Mouse (Mus musculus) gastrocnemius, adult 2 months (tissue): ENCODE data around the gene Sprr2e. TPM values are rescaled to one million over a fixed set of nuclear protein-coding genes. Genes with fewer than 3 reads are reported as not detected.

Source experiments
- DNase-seq: peaks from one replicate; pipeline ENCODE4 v3.0.0; 2022
- H3K27ac ChIP-seq: fragments of 200-600 bp; 2 replicates; pipeline ENCODE4 v1.8.1; 2022; ENCODE audit warnings: mild to moderate bottlenecking
- H3K4me3 ChIP-seq: fragments of 200-600 bp; 2 replicates; pipeline ENCODE4 v1.8.1; 2022; ENCODE audit warnings: mild to moderate bottlenecking, moderate library complexity
- CTCF ChIP-seq: fragments of 200-600 bp; IDR thresholded peaks from 2 replicates; pipeline ENCODE4 v1.8.1; 2022; ENCODE audit warnings: antibody characterized with exemption, mild to moderate bottlenecking, moderate library complexity
- intact Hi-C: fragments of 180-260 bp; cut with DNase I; formaldehyde crosslinking; loops from one replicate; pipeline ENCODE4 v1.15.1; 2025
- long read RNA-seq, 2 experiments: library from polyadenylated mRNA; stranded (forward); transcript quantifications; one replicate each; pipeline ENCODE4 v2.0.0; 2021
- total RNA-seq, 2 experiments: library from RNA; stranded (reverse); gene quantifications; 2 replicates each; pipeline ENCODE4 v1.2.3; 2021

Gene Sprr2e
- not detected for total RNA-seq
- long read RNA-seq, experiment 1 = 0 reads
- long read RNA-seq, experiment 2 = 0 reads

DNA sequence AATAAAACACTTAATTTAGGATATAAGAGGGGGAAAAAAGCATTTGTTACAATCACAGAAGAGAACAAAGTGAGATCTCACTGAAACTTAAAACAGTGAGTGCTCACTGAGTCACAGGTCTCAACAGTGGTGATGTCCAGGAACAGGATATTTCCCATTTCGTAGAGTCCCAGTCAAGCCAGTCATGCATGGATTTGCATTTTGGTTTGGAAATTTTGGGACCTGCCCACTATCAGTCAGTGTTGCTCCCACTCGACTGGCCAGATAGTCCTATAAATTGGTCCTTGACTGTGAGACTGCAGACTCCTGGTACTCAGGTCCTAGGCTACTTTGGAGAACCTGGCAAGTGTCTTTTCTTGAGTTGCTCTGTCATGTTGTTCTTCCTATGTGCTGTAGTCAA lies at the start of gene Sprr2e:
Gene Sprr2e (plus strand): TSS at position 301 of the 400 bp plus-strand sequence.
- Histone ChIP-seq H3K27ac (no peak within 1 kb of the TSS), H3K4me3 (no peak within 1 kb of the TSS)
- TF ChIP-seq CTCF = no peak
- no peak for DNase-seq
- intact Hi-C loops = no loop called here

DNA sequence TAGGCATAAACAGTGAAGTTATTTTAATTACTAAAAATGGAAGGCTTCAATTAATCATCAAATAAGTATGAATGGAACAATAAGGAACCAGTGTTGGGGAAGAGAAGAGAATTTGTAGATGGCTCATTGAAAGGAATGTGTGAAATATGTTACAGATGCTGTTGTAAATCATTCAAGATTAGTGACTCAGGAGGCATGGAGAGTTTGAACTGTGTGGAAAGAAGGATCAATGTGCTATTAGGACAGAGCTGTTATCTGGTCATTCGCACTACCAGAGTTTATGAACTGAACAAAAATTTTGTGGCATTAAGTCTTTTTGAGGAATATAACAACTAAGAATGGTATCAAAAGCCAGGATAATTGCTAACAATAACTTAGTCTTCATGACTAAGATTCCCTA lies 44.5 kb upstream of the Sprr2e start:
- no peak for DNase-seq
- intact Hi-C loops = no loop called here

DNA sequence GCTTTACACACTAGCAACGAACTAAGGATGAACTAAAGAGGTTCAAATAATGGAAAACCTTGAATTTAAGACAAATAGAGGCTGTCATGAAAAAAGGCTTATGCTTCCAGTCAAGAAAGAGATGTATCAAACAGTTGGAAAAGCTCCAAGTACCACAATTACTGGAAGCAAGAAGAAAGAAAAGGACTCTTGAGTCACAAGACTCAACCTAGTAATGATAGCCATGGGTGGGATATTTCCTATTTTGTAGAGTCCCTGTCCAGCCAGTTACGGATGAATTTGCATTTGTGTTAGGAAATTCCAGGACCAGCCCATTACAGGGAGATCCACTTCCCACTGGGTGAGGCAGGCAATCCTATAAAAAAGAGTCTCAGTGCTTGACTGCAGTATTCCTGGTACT lies 35.6 kb upstream of the Sprr2e start, which contains the start of gene Sprr2b:
Gene Sprr2b (plus strand): TSS at position 301 of the 400 bp plus-strand sequence.
- intact Hi-C loops = no loop called here
- no peak within 1 kb of the TSS for H3K4me3 ChIP-seq
- DNase-seq = no peak
- H3K27ac ChIP-seq = no peak within 1 kb of the TSS
- TF ChIP-seq CTCF = no peak

More for the DNA sequence above, 44.5 kb upstream of the Sprr2e start:
- Histone ChIP-seq H3K27ac (no peak overlapping the region), H3K4me3 (no peak overlapping the region)
- TF ChIP-seq CTCF = no peak

DNA sequence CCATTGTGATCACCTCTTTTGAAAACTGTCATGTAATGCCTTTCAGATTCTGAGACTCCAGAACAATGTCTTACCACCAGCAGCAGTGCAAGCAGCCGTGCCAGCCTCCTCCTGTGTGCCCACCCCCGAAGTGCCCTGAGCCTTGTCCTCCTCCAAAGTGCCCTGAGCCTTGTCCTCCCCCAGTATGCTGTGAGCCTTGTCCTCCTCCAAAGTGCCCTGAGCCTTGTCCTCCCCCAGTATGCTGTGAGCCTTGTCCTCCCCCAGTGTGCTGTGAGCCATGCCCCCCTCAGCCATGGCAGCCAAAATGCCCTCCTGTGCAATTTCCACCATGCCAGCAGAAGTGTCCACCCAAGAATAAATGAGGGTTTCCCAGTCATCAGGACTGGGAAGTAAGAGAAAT lies 34.6 kb upstream of the Sprr2e start:
- TF ChIP-seq CTCF = no peak
- H3K27ac ChIP-seq = no peak overlapping the region
- no peak overlapping the region for H3K4me3 ChIP-seq
- intact Hi-C loops = no loop called here
- no peak for DNase-seq

DNA sequence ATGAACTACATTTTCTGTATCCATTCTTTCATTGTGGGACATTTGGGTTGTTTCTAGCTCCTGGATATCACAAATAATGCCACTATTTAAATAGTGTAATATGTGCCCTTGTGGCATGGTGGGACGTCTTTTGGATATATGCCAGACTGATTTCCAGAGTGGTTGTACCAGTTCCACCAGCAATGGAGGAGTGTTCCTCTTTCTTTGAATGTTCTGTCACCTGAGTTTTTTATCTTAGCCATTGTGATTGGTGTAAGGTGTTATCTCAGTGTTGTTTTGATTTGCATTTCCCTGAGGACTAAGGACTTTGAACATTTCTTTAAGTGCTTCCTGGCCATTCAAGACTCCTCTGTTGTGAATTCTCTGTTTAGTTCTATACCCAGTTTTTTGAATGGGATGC lies 15.7 kb upstream of the Sprr2e start:
- intact Hi-C loops = no loop called here
- Histone ChIP-seq H3K4me3 (no peak overlapping the region), H3K27ac (no peak overlapping the region)
- DNase-seq = no peak
- TF ChIP-seq CTCF = no peak

DNA sequence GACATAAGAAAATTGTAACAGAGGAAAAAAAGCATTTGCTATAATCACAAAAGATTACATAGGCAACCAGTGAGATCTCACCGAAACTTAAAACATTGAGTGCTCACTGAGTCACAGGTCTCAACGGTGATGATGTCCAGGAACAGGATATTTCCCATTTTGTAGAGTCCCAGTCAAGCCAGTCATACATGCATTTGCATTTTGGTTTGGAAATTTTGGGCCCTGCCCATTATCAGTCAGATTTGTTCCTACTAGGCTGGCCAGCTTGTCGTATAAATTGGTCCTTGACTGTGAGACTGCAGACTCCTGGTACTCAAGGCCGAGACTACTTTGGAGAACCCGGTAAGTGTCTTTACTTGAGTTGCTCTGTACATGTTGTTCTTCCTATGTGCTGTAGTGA lies 13.1 kb upstream of the Sprr2e start, which contains the start of gene Sprr2d:
Gene Sprr2d (plus strand): TSS at position 301 of the 400 bp plus-strand sequence.
- no peak for DNase-seq
- H3K4me3 ChIP-seq = no peak within 1 kb of the TSS
- H3K27ac ChIP-seq = no peak within 1 kb of the TSS
- intact Hi-C loops = no loop called here
- no peak for TF ChIP-seq CTCF

DNA sequence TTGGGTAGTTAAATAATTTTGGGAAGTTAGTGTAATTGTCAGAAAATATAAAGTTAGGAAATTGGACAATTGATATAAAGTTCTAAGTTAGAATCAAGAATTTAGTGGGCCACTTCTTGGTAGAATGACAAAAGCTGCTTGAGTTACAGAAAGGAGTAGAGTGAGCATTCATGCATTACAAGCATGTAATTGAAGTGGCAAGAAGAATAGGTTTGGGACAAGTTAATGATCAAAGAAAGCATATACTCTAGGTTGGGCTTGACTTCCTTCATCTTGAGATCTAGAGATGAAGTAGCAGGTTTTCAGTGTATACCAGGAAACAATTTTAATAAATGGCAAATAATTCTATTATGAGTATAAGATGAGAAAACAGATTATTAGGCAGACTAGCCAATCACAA lies 9.7 kb downstream of the Sprr2e start:
- TF ChIP-seq CTCF = no peak
- Histone ChIP-seq H3K4me3 (no peak overlapping the region), H3K27ac (no peak overlapping the region)
- intact Hi-C loops = no loop called here
- DNase-seq = no peak

DNA sequence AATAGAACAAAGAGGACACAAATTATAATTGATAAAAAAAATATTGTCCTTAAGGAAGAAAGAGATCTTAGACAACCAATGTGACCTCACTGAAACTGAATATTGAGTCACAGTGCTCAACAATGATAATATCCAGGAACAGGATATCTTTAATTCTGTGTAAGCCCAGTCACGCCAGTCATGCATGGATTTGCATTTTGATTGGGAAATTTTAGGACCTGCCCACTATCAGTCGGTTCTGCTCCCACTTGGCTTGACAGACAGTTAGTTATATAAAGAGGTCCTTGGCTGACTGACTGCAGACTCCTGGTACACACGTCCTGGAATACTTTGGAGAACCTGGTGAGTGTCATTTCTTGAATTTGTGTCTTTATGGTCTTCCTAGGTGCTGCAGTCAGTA lies 12.9 kb downstream of the Sprr2e start, which contains the start of gene Sprr2f:
Gene Sprr2f (plus strand): TSS at position 301 of the 400 bp plus-strand sequence.
- no peak within 1 kb of the TSS for H3K27ac ChIP-seq
- intact Hi-C loops = no loop called here
- TF ChIP-seq CTCF = no peak

DNA sequence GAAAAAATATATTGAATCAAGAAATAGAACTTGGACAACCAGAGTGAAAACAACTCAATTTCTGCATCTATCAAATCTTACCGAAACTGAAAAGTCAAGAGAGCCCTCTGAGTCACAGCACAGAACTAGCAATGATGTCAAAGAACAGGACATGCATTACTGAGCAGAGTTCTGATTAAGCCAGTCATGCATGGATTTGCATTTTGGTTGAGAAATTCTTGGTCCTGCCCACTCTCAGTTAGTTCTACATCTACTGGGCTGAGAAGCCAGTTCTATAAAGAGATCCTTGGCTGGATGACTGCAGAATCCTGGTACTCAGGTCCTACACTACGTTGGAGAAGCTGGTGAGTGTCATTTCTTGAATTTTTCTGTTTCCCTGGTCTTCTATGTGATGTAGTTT lies 21.7 kb downstream of the Sprr2e start:
- intact Hi-C loops = no loop called here
- no peak overlapping the region for H3K27ac ChIP-seq

More for the DNA sequence above, 12.9 kb downstream of the Sprr2e start, which contains the start of gene Sprr2f:
- no peak within 1 kb of the TSS for H3K4me3 ChIP-seq
- DNase-seq = no peak

DNA sequence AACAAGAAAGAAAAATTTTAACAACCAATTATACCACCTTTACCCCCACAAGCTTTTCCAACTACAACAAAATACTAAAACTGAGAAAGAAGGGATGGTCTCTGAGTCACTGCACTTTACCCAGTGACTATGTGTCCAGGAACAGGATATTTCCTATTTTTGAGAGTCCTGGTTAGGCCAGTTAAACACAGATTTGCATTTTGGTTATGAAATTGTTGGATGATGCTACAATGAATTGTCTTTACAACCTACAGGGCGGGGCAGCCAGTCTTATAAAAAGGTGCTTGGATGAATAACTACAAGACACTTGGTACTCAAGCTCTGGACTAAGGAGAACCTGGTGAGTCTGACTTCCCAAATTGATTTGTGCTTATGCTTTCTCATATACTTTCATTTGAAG lies 33.4 kb downstream of the Sprr2e start, which contains the start of gene Sprr2h:
Gene Sprr2h (plus strand): TSS at position 301 of the 400 bp plus-strand sequence.
- Histone ChIP-seq H3K27ac (no peak within 1 kb of the TSS), H3K4me3 (no peak within 1 kb of the TSS)
- intact Hi-C loops = no loop called here
- DNase-seq = no peak
- no peak for TF ChIP-seq CTCF

More for the DNA sequence above, 21.7 kb downstream of the Sprr2e start:
- no peak for TF ChIP-seq CTCF
- DNase-seq = no peak
- no peak overlapping the region for H3K4me3 ChIP-seq

DNA sequence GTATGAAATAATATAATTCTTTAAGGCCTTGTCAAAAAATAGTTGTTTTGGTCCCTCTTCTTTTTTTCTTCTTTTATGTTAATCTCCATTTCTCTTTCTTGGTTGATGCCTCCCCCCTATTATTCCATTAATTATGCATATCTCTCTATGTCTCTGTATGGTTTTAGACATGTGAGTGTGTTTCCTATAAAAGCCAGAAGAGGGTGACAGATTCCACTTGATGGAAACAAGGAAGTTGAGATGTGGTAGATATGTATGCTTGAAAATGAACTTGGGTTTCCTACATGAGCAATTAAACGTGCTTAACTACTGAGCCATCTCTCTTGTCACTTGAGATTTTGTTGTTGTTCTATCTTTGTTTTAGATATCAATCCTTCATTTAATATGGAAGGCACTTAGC lies 42.4 kb downstream of the Sprr2e start:
- intact Hi-C loops = no loop called here
- DNase-seq = no peak
- no peak for TF ChIP-seq CTCF

More for the DNA sequence above, 42.4 kb downstream of the Sprr2e start:
- Histone ChIP-seq H3K4me3 (no peak overlapping the region), H3K27ac (no peak overlapping the region)

Other genes with a start within 250 kb of the Sprr2e start
- not detected for gene Prr9, start 228.2 kb upstream of the Sprr2e start, total RNA-seq
- gene Lelp1, start 209.4 kb upstream of the Sprr2e start, total RNA-seq = not detected
- gene Sprr2a1, start 136.3 kb upstream of the Sprr2e start, total RNA-seq = not detected
- not detected for gene Sprr2a2, start 136.2 kb upstream of the Sprr2e start, total RNA-seq
- not detected for gene Sprr2a3, start 66.7 kb upstream of the Sprr2e start, total RNA-seq
- gene Sprr2b, start 35.5 kb upstream of the Sprr2e start, total RNA-seq = not detected
- not detected for gene Sprr2d, start 13.0 kb upstream of the Sprr2e start, total RNA-seq
- gene Sprr2f, start 13.0 kb downstream of the Sprr2e start, total RNA-seq = not detected
- gene Sprr2h, start 33.5 kb downstream of the Sprr2e start, total RNA-seq = not detected
- not detected for gene Sprr2i, start 55.8 kb downstream of the Sprr2e start, total RNA-seq
- gene Sprr2j-ps, start 65.9 kb downstream of the Sprr2e start, total RNA-seq = not detected
- gene Gm9774, start 77.3 kb downstream of the Sprr2e start, total RNA-seq = 1 to 10 TPM; 2.6 to 6.5 TPM
- not detected for gene Sprr2k, start 80.4 kb downstream of the Sprr2e start, total RNA-seq
- gene Sprr1b, start 86.6 kb downstream of the Sprr2e start, total RNA-seq = not detected
- not detected for gene Sprr3, start 106.6 kb downstream of the Sprr2e start, total RNA-seq
- not detected for gene Sprr1a, start 133.8 kb downstream of the Sprr2e start, total RNA-seq
- not detected for gene Sprr4, start 148.3 kb downstream of the Sprr2e start, total RNA-seq
- not detected for gene 2310046K23Rik, start 182.4 kb downstream of the Sprr2e start, total RNA-seq
- gene Ivl, start 221.6 kb downstream of the Sprr2e start, total RNA-seq = not detected
- not detected for gene Smcp, start 236.9 kb downstream of the Sprr2e start, total RNA-seq